Mouse (Mus musculus): ENCODE measurements around the gene Abhd12.

The Abhd12 gene

DNA sequence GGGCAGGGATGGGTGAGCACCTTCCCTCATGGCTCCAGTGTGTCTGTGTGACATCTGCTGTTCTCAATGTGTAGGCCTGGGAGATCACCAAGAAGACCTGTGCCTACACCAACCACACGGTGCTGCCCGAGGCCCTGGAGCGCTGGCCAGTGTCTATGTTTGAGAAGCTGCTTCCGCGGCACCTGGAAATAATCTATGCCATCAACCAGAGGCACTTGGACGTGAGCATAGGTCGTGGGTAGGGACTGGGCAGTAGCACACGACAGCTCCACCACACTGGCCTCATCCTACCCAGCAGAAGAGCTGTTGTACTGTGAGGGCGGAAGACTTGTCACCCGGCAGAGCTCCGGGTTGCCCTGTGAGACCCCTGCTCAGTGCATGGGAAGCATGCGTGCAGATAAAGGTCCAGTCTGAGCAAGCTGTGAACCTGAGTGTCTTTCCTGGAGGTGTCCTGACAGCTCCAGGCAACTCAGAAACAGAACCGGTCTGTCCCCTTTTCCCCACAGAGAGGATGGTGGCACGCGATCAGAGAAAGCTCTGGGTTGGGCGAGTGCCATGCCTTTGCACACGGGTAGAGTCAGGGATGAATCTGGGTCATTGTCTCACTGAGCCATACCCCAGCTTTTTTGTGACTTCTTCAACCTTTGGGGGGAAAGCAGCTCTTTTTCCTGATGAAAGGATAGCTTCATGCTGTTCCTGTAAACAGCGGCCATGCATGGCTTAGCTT, 87.7 kb downstream of the Abhd12 start:
- no peak for DNase-seq (ENCODE audit: low read depth in 1 of 2, low spot score in 2 of 2)

DNA sequence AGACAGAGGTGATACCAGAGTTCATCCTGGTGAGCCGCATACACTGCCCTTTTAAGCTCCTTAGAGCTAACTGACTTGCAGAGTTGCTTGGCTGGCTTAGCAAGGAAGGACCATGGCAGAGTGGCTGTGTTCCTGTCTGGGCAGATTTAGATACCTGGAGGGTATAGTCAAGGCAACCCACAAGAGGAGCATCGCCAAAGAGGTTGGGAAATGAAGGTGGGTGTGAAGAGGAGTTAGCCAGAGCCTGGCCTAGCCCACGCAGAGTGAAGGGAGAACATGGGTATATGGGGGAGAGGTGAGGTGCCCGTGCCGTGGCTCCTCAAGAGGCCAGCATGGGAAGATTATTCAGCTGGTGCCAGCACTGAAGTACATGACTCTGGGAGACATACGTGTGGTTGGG, 91.7 kb downstream of the Abhd12 start:
- DNase-seq (ENCODE audit: low read depth in 1 of 2, low spot score in 2 of 2), result no peak

DNA sequence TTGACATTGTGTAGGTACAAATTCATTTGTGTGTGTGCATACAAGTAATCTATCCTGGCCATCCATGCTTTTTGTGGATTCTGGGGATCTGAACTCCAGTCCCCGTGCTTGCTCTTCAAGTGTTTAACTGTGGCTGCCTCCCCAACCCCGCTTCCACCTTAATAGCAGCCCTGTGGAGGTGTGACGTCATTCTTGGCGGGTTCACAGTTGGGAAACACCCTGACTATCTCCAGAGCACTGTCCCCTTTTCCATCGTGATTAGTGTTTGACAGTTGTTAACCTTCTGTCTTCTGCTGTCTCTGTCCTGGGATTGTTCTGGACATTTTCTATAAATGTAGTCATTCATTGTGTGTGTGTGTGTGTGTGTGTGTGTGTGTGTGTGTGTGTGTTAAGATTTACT, 93.9 kb downstream of the Abhd12 start:
- DNase-seq (ENCODE audit: low read depth in 1 of 2, low spot score in 2 of 2), result no peak

DNA sequence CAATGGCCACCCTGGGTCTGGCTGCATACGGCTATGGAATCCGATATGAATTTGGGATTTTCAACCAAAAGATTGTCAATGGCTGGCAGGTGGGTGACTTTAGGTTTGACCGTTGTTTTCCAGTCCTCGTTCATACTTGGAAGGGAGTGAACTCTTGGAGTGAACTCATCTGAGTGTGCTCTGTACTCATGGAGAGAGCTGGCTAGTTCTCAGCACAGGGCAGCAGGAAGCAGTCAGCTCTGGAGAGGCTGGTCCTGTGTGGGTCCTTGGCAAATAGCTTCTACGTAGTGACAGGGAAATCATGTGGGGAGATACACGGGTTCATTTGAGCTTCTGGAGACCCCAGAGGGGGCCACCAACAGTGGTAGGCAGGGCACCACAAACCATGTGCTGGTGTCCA, 95.7 kb downstream of the Abhd12 start:
- DNase-seq (ENCODE audit: low read depth in 1 of 2, low spot score in 2 of 2), result no peak

DNA sequence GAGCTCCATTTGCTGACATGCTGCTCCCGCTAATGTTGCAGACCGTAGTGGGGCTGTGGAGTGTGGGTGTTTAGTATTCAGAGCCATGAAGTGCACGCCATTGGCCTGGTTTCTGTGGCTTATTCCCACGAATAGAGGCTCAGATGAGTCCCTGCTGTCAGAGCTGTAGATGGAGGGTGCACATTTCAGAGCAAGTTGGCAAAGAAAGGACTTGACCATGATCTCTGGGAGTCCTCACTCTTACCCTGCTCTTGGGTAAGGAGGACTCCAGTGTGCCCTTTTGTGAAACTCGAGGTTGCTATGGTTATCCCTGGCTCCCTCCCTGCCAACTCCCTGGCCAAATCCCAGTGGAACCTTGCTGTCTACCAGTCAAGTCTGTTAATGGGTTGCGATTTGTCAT, 96.2 kb downstream of the Abhd12 start:
- DNase-seq (ENCODE audit: low read depth in 1 of 2, low spot score in 2 of 2), result no peak

DNA sequence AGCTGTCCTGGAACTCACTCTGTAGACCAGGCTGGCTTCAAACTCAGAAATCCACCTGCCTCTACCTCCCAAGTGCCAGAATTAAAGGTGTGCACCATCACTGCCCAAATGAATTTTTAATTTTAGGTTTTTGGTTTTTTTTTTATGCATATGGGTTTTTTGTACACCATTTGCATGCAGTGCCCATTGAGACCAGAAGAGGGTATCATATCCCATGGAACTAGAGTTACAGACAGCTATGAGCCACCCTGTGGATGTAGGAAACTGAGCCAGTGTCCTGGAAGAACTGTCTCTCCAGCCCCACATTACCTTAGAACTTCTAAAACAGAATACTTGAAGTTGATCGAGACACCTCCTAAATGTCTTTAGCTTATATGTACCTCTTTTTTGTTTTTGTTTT, 101.5 kb downstream of the Abhd12 start:
- no peak for DNase-seq (ENCODE audit: low read depth in 1 of 2, low spot score in 2 of 2)

DNA sequence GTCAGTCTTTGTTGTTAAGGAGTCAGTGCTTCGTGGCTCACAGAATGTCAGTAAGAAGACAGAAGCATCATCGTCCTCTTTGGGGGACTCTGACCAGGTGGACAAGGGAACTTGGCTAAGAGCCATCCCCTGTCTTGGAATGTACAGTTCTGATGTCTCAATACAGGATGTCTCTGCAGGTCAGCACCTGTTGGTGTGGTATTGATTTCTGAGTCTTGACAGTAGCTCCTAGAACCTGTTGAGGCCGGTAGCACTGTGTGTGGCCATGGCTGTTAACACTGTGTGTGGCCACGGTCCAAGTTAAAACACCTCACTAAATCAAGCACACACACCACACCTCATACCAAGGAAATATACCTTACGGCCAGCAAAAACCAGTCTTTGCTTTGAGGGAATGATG, 103.9 kb downstream of the Abhd12 start:
- no peak for DNase-seq (ENCODE audit: low read depth in 1 of 2, low spot score in 2 of 2)

DNA sequence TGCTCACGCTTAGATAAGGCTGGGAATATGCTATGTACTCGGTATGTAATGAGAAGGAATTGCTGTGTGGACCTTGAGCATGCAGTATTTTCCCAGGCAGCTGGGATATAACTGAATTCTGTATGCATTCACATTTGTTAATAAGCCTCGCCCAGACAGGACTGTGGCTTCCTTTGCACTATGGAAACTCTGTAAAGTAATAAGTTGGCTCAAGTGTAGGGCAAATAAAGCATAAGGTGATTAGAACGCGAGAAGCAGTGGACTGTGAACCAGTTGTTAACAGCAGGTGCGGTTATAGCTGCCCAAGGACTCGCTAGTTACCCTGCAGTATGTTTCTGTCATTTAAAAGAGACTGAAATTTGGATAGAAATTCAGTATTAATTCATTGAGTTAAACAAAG, 106.5 kb downstream of the Abhd12 start:
- DNase-seq (ENCODE audit: low read depth in 1 of 2, low spot score in 2 of 2), result no peak

DNA sequence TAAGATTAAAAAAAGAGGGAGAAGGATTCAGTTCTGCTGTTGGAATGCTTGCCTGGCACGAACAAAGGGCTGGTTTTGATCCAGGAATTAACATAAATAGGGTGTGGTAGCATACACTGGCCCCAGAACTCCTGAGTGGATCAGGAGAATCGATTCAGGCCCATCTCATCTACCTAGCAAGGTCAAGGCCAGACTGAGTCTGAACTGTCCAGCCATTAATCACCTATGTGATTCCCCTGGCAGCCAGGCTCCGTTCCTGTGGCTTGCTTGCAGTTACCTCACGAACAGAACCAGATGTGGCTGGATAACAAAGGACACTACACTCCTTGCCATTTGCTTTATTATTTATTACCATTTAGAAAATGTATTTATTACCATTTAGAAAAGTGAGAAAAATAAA, 111.2 kb downstream of the Abhd12 start:
- DNase-seq (ENCODE audit: low read depth in 1 of 2, low spot score in 2 of 2), result no peak

DNA sequence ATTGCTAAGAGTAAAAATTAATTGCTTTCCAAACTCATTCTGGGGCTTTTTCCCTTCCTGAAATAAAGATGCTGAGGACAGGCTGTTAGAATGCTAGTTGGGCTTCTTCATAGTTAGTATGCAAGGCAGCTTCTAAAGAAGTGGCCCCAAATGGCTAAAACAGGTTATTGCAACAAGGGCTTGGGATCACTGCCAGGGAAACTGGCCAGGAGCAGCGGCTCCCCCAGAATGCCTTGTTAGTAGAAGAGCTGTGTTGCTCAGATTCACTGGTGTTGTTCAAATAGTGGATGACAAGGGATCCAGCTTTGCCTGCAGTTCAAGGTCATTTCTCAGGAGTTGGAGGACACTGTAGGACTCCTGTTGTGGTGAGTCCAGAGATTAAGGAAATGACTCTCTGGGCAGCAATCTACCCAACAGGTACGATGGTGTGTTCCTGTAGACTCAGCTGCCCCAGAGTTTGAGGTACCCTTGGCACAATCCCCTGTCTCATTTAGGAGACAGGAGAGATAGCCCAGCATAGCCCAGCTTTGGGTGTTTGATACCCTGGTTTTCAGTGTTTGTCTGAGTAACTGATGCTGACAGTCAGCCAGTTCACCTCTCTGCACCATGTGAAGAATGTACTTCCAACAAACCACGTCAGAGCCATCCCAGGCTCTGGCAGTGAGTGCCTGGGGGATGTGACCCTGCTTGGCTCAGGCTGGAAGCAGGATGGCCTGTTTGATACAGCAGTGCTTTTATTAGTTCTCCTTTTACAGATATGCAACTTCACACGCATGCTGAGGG, 115.6 kb downstream of the Abhd12 start:
- DNase-seq (ENCODE audit: low read depth in 1 of 2, low spot score in 2 of 2), result no peak

DNA sequence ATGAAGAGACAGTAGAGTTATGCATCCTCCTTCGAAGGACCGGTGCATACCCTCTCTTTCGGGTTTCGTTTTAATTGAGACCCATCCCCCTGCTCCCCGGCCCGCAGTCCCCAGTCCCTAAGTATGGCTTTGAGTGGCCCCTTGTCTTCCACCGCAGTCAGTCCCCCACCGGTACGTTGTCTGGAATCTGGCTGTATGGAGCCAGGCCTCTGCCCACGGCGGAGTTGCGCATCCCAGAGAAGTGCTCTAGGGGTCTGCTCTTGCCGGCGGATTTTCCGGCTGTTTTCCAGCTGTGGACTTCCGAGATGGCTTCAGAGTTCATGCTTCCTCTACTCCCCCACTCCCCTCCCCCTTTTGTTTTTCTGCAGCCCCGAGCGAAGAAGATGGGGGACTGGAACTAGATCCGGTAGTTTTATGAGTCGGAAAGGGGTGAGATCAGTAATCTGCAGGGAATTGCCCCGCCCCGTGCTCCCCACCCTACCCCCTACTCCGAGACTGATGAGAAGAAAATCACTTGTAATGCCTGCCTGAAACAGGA, 117.2 kb downstream of the Abhd12 start:
- DNase-seq (ENCODE audit: low read depth in 1 of 2, low spot score in 2 of 2), result no peak

DNA sequence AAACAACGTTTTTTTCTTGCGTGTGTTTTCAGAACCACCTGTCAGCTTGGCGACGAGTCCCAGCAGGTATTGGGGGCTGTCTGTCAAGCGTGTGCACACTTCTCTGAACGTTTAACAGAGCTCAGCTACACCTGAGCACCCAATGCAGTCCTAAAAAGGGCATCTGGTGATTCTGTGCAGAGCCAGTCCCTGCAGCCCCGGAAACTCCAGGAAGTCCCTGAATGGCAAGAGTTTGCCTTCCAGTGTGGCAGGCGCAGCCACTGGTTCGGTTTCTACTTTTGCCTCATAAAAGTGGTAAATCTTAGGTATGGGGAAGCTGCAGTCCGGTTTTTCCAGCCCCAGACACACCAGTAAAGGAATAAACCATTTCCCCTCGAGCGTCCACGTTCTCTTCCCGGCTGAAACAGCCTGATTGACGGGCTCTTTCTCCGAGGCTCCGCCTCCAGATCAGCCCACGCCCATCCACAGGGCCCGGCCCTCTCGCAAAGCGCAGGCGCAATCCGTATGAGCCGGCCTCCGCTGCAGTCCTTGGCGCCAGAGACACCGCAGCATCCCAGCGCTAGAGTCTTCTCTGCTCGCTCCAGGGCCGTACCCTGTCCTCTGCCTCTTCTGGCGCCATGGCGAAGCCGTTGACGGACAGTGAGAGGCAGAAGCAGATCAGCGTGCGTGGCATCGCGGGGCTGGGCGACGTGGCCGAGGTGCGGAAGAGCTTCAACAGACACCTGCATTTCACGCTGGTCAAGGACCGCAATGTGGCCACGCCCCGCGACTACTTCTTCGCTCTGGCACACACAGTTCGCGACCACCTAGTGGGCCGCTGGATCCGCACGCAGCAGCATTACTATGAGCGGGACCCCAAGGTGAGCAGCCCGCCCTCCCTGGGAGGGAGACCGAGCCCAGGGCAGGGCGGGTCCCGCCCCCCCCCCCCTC, 118.0 kb downstream of the Abhd12 start, which contains the start of gene Pygb:
Pygb (plus strand) TSS at position 485 of the 930 bp plus-strand sequence.
- DNase-seq (ENCODE audit: low read depth in 1 of 2, low spot score in 2 of 2), result peak; percentile 34 to 73

DNA sequence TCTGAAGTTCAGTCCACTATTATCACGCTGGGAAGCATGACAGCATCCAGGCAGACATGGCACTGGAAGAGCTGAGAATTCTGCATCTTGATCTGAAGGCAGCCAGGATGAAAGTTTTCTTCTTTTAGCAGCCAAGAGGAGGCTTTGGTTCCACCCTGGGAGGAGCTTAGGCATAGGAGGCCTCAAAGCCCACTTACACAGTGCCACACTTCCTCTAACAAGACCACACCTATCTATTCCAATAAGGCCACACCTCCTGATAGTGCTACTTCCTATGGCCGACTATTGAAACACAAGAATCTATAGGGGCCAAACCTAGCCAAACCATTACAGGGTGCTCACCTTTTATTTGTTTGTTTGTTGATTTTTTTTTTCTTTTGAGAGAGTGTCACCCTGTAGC, 121.7 kb downstream of the Abhd12 start:
- no peak for DNase-seq (ENCODE audit: low read depth in 1 of 2, low spot score in 2 of 2)

Measured in monocyte, adult 2 months (primary cell).